In the genomic region with DNA sequence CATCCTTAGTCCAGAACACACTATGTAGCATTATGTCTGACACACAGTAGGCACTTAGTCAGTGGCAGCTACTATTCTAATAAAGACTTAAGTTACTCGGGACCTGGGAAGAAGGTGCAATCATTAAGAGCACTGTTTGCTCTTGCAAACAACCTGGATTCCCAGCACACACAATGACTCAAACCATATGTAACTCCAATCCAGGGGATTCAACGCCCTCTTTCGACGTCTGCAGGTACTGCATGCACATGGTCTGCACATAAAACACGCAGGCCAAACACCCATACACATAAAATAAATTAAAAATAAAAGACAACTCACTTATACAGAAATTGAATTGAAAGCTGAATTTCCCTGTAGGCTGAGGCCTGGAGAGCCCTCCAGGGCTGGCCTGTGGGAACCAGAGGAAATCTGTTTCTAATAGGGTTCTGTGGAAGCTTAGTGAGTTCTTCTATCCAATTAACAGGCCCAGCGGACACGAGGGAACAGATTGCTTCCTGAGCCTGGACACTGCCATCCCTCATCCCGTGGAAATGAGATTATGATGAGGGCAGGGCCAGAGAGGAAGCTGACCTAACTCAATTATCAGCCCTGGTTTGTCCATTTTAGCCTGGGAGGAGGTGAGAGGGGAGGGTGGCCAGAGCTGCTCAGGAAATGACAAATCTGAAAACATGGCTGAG, we compare ENCODE assay signal across 9 mouse cellular contexts.
DNase-seq lines count a peak whose midpoint lies in the region; ATAC-seq and TF ChIP-seq lines count a peak whose summit lies in the region.
"Had no signal": no experiment of that assay in that cellular context is flagged by ENCODE, and none has a peak within 500 bp of the region (broad histone marks: within the 10 kb centered on the region; RNA-seq: fewer than 3 reads in every experiment).

No protein-coding gene starts in this region.

- H3K9ac ChIP-seq in heart, embryonic 14.5 days (ENCODE audit: low read length), result no peak overlapping the region
- no peak overlapping the region for H3K9ac ChIP-seq in stomach, embryonic 14.5 days (replicated peaks; ENCODE audit: low read depth, low read length)
- H3K9ac ChIP-seq: embryonic facial prominence, embryonic 12.5 days had no signal

- peak; percentile 39 for DNase-seq in adrenal gland, adult 2 months
- DNase-seq in adrenal gland, postnatal 25 days, result no peak
- DNase-seq in lung, adult 18-20 months, result peak; percentile 22 to 31
- no peak for DNase-seq in lung, adult 2 months
- no peak for DNase-seq in gastrocnemius, adult 2 months

- H3K4me2 ChIP-seq in heart, embryonic 14.5 days (ENCODE audit: low read length), result no peak overlapping the region
- no peak overlapping the region for H3K4me2 ChIP-seq in stomach, embryonic 14.5 days (replicated peaks; ENCODE audit: low read depth, low read length)
- H3K4me2 ChIP-seq: embryonic facial prominence, embryonic 12.5 days had no signal

- 64% methylated on average over 8 of the region's 8 CpGs for WGBS in lung, adult 2 months
- 64% methylated on average over 8 of the region's 8 CpGs for WGBS in heart, embryonic 14.5 days
- WGBS in stomach, embryonic 14.5 days, result 63% methylated on average over 8 of the region's 8 CpGs

- intact Hi-C loops in gastrocnemius, adult 2 months (cut with DNase I), result no loop called here

- H3K27ac ChIP-seq in heart, embryonic 14.5 days (replicated peaks in 1 of 2; ENCODE audit: control insufficient read depth in 1 of 2, insufficient read depth in 1 of 2, low read depth in 2 of 2, low read length in 2 of 2), result no peak overlapping the region; a peak in 1 of 4 replicates
- no peak overlapping the region for H3K27ac ChIP-seq in stomach, embryonic 14.5 days (ENCODE audit: low read length)
- no peak overlapping the region; the same call in 1 of the 2 replicates for H3K27ac ChIP-seq in gastrocnemius, adult 2 months
- H3K27ac ChIP-seq: embryonic facial prominence, embryonic 12.5 days had no signal

- H3K9me3 ChIP-seq in heart, embryonic 14.5 days (ENCODE audit: control insufficient read depth, low read length), result no peaks in the 10 kb centered on the region
- no peaks in the 10 kb centered on the region for H3K9me3 ChIP-seq in stomach, embryonic 14.5 days (ENCODE audit: control insufficient read depth, low read depth, low read length)
- H3K9me3 ChIP-seq: embryonic facial prominence, embryonic 12.5 days had no signal

- ATAC-seq in heart, embryonic 14.5 days (ENCODE audit: insufficient number of reproducible peaks, insufficient read depth, low FRiP score, low read depth), result peak; percentile 25; the same call in 1 of the 2 replicates
- ATAC-seq in stomach, embryonic 14.5 days (ENCODE audit: insufficient number of reproducible peaks, insufficient read depth, low FRiP score, low read depth), result peak; percentile 21; the same call in 1 of the 2 replicates
- no peak for ATAC-seq in activated CD4-positive, CD25-positive, alpha-beta regulatory T cell, adult 4 months

- no peaks in the 10 kb centered on the region for H3K27me3 ChIP-seq in heart, embryonic 14.5 days (ENCODE audit: control insufficient read depth, insufficient read depth, low read length)
- no peaks in the 10 kb centered on the region for H3K27me3 ChIP-seq in stomach, embryonic 14.5 days (ENCODE audit: control insufficient read depth, insufficient read depth, low read length)
- H3K27me3 ChIP-seq: embryonic facial prominence, embryonic 12.5 days had no signal

- no peaks in the 10 kb centered on the region; the same call in 1 of the 2 replicates for H3K4me1 ChIP-seq in lung, adult 2 months (ENCODE audit: control insufficient read depth, insufficient read depth, low read length)
- peaks cover 18 to 25% of the 10 kb centered on the region in 2 experiments for H3K4me1 ChIP-seq in heart, embryonic 14.5 days (ENCODE audit: control insufficient read depth in 2 of 2, insufficient read depth in 2 of 2, low read length in 2 of 2)
- H3K4me1 ChIP-seq in stomach, embryonic 14.5 days (ENCODE audit: control insufficient read depth, insufficient read depth, low read length), result no peaks in the 10 kb centered on the region

- no peak for TF ChIP-seq CTCF in lung, adult 2 months (IDR thresholded peaks at IDR 0.05; ENCODE audit: insufficient read depth, low read length)
- no peak for TF ChIP-seq CTCF in gastrocnemius, adult 2 months (IDR thresholded peaks at IDR 0.05)

- no peak for TF ChIP-seq POLR2A in lung, adult 2 months (IDR thresholded peaks at IDR 0.05; ENCODE audit: borderline replicate concordance, extremely low read depth, low read depth, low read length)

- H3K4me3 ChIP-seq in lung, adult 2 months (replicated peaks; ENCODE audit: extremely low read depth, low read depth, low read length), result no peak overlapping the region
- H3K4me3 ChIP-seq in heart, embryonic 14.5 days (ENCODE audit: control insufficient read depth in 1 of 2, insufficient read depth in 1 of 2, low read depth in 1 of 2, low read length in 2 of 2), result no peak overlapping the region
- H3K4me3 ChIP-seq in stomach, embryonic 14.5 days (ENCODE audit: low read depth, low read length), result no peak overlapping the region
- H3K4me3 ChIP-seq in gastrocnemius, adult 2 months, result no peak overlapping the region
- H3K4me3 ChIP-seq: embryonic facial prominence, embryonic 12.5 days had no signal

- no peaks in the 10 kb centered on the region for H3K36me3 ChIP-seq in heart, embryonic 14.5 days (ENCODE audit: control insufficient read depth, insufficient read depth, low read length)
- H3K36me3 ChIP-seq in stomach, embryonic 14.5 days (ENCODE audit: control insufficient read depth, insufficient read depth, low read length), result no peaks in the 10 kb centered on the region
- H3K36me3 ChIP-seq: embryonic facial prominence, embryonic 12.5 days had no signal

Comparison
In these comparisons a context has a peak if more than half of its experiments do, and no peak if none do; other contexts are left out.
1. DNase-seq: peak in adrenal gland, adult 2 months (single experiment) and lung, adult 18-20 months (2 of 2); none in adrenal gland, postnatal 25 days (single experiment), lung, adult 2 months (single experiment) and gastrocnemius, adult 2 months (single experiment).